Mouse (Mus musculus) gonadal fat pad, adult 2 months (tissue): ENCODE results near the gene Cisd3. TPM values are rescaled to one million over a fixed set of nuclear protein-coding genes. Genes with fewer than 3 reads are reported as not detected.

ENCODE experiments used
- DNase-seq: peaks from one replicate; pipeline ENCODE4 v3.0.0-alpha.2; 2012; ENCODE audit warnings: low read depth
- polyA plus RNA-seq: library from polyadenylated mRNA; depleted of rRNA; stranded (reverse); fragments of >200 nt; gene quantifications from 2 replicates; pipeline ENCODE4 v1.2.3, GENCODE M21; 2012

Gene Cisd3
- polyA plus RNA-seq, 1 experiment = 83.1 TPM

DNA sequence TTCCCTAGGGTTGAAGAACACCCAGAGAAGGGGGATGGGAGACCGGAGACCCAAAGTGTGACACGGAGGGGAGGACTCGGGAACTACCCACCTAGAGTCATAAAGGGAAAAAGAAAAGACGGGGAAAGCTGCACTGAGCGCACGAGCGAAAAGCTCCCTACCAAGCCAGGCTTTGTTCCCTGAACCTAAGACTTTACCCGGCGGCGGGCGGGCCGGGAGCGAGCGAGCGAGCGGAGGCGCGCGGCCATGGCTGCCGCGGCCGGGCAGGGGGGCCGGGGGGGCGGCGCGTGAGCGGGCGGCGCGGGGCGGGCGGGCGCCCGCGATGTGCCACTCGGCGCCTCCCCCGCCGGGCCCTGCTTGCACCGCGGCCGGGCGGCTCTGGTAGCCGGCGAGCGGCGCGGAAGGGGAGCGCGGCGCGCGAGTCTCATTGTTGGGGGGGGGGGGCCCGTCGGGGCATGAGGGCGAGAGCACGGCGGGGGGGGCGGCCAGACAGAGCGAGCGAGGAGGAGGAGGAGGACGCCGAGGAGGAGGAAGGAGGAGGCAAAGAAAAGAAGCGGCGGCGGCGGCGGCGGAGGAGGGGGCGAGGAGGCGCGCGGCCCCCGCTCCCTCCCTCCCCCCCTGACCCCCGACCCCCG is 22.6 kb upstream of the Cisd3 start, which contains the start of gene Mllt6:
TSS of gene Mllt6 (plus strand) at position 522 of the 635 bp plus-strand sequence.
- no peak for DNase-seq

DNA sequence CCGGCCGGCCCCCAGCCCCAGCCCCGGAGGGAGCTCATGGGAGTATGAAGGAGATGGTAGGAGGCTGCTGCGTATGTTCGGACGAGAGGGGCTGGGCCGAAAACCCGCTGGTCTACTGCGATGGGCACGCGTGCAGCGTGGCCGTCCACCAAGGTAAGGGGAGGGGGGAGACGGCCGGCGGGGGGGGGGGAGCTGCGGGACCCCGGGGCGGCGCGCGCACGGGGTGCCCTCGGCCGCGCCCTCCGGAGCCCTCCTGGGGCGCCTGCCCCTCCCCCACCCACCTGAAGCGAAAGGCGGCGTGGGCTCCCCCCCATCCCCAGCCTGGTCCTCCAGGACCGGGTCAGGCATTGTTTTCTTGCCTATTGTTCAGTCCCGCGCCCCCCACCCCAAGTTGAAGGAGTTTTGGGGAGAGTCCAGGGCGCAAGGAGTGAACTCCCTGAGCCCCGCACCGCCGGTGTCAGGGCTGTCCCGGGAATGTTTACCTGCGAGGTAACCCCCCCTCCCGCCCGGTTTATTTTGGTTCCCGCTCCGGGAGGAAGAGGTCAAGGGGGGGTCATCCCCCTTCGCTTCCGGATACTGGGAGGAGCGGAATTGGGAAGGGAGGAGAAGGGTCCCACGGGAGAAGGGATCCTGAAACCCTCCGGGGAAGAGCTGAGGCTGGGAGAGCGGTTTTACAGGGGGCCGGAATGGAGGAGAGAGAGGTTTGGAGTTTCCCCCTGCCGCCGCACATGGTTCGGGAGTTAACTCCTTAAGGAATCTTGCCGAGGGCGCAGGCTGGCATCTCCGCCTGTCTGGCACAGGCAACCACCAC is 21.9 kb upstream of the Cisd3 start:
- DNase-seq = no peak

DNA sequence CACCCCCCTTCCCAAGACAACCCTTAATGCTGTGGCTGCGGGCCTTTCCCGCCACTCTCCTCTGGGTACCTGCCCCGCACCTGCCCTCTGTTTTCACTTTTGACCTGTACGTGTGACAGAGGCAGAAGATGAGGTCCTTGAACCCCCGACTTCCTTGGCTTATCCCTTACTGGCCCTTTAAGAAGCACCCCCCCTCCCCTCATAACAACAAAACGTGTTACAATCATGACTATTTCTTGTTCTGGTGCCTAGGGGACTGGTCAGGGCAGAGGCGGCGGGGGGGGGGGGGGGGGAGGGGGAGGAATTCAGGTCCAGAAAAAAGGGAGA is 21.3 kb upstream of the Cisd3 start:
- DNase-seq = no peak

DNA sequence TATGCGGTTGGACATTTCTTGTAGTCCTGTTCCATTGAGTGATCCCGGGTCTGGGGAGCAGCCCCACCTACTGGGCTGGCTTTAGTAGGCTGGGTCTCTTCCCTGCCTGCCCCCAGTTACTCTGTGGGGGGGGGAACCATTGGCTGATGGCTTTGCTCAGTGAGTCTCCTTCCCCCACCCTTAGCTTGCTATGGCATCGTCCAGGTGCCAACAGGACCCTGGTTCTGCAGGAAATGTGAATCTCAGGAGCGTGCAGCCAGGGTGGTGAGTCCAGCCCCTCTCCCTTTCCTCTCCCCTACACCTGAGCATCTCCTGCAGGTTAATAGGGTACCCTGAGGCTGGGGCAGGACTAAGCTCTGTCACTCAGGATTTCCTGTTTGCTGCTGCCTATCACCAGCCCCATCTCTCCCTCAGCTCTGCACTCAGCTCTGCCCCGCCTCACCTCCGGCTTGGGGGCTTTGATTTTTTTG is 20.8 kb upstream of the Cisd3 start:
- DNase-seq = no peak

DNA sequence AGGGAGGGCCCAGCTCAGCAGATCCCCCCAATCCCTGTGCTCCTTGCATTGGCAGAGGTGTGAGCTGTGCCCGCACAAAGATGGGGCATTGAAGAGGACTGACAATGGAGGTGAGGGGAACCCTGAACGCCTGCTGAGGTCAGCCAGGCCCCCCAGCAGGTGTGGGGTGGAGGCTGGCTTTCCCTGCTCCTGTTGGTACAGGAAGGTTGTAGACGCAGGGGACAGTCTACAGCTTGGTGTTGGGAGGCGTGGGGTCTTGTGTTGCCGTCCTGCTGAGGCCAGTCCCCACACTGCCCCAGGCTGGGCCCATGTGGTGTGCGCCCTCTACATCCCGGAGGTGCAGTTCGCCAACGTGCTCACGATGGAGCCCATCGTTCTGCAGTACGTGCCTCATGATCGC is 20.2 kb upstream of the Cisd3 start:
- no peak for DNase-seq

DNA sequence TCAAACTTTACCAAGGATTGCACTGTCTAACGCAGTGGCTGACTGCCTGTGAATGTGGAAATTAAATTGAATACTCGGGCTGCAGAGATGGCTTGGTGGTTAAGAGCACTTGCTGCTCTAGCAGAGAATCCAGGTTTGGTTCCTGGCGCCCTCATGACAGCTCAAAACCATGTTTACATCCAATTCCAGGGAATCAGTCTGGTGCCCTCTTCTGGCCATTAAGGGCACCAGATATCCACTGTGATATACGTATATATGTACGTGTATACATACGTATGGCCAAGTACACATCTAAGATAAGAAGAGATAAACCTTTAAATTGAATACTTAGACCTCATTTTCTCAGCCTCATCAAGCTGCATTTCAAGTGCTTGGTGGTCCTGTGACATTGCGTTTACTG is 19.4 kb upstream of the Cisd3 start:
- no peak for DNase-seq

DNA sequence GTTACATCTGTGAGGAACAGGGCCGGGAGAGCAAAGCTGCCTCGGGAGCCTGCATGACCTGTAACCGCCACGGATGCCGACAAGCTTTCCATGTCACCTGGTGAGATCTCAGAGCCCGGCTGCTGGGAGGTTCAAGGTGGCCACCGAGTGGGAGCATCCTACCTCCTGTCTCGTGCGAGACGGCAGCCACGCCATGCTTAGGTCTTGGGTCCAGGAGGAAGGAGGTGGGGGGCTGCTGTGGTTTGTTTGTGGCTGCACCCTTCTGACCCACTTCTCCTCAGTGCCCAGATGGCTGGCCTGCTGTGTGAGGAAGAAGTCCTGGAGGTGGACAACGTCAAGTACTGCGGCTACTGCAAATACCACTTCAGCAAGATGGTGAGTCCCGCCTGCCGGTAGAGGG is 18.8 kb upstream of the Cisd3 start:
- DNase-seq = no peak

DNA sequence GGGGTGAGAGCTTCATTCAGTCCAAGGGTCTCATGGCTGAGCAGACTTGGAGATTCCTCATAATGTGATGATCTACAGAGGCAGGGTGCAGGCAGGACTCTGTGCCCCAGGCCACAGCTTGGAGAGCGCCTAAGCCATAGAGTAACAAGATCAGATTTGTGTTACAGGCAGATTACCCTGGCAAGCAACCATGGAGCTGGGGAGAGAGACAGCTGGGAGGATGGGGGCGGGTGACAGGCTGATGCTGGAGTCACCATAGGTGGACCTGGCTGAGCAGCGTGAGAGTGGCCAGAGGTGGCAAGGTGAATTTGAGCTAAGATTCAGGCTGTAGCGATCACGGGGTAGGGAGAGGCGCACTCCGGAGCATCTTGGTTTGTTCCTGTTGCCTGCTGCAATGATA is 17.5 kb upstream of the Cisd3 start:
- DNase-seq = no peak

DNA sequence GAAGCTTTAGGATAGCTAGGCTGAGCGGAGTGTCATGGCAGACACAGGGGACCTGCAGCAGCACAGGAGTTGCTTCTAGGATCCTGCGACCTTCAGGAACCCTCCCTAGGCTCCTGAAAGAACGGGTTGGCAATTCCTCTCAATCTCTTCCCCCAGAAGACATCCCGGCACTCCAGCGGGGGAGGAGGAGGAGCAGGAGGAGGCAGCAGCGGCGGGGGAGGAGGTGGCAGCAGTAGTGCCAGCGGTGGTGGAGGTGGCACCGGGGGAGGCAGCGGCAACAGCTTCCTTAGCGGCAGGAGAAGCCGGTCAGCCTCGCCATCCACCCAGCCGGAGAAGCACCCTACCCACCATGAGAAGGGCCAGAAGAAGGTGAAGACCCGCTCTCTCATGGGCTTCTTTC is 16.4 kb upstream of the Cisd3 start:
- no peak for DNase-seq

DNA sequence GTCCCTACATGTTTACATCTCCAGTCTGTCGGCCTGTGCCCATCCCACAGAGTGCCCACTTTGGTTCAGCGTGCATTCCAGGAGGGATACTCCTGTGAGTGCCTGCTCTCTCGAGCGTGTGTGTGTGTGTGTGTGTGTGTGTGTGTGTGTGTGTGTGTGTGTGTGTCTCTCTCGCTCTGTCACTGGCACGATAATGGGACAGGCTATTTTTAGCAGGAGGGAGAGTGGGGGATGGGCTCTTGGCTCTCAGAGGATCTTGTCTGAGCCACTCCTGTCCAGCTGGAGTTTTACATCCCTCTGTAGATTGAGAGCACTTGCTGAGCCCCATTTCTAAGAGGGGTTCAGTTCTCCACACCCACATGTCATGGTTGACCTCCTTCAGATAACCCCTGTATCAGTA is 15.8 kb upstream of the Cisd3 start:
- no peak for DNase-seq

DNA sequence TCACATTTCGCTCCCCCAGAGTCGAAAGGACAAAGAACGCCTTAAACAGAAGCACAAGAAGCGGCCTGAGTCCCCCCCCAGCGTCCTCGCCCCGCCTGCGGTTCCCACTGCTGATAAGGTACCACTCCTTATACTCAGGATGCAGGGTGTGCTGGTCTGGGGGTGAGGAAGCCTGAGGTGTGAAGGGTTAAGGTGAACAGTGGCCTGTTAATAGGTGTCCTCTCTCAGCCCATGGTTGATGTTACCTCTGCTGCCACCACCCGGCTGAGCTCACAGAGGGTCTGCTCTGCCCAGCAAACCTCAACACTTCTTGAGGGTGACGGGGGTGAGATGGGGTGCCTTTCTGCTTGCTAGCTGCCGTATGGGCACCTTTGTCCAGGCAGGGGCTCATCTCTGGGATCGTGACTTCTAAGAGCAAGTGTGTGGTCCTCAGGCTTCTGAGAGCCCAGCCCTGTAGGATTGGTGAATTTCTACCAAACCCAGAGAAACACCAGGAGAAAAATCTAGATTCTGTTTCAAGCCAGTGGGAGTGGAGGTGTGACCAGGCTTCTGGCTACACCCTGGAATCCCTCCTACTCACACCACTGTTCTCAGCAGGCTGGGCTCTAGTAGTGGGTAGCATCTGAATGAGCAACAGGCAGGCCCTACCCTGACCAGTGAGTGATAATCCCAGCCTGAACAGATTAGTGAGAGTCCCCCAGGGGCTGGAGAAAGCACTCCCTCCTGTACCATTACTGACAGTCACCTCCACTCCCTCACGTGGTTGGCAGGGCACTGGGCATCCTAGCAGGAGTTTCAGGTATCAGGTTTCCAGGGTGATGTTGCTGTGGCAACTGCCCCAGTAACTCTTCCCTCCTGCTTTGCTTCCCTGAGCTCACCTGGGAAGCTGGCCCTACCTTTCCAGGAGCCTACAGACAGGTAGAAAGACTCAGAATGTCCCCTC is 15.1 kb upstream of the Cisd3 start:
- no peak for DNase-seq

DNA sequence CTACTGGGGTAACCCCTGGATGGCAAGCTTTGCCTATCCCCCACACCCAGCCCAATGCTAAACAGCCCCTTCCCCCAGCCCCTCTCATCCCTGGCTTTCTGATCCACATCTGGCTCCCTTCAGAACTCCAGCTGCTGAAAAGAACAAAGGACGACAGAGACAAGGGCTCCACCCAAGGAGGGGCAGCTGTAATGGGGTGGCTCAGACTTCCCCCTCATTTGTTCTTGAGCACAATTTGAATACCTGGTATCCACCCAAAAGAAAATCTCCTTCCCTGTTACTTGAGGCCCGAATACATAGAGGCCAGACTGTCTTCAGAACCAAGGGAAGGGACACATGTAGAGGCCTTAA is 14.5 kb upstream of the Cisd3 start:
- DNase-seq = no peak

DNA sequence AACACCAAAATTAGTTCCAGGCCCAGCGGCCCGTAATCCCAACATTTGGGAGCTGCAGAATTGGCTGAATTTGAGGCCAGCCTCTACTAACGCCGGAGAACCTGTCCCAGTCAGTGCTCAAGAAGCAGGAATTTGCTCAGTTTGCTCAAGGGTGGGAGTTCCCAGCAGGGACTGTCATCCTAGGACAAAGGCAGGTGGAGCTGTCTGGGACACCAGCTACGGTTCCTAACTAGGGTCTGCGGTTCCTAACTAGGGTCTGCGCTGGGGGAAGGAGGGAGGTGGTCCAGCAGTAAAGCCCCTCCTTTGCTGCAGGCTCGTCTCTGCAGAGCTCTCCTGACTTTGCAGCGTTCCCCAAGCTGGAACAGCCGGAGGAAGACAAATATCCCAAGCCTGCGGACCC is 12.5 kb upstream of the Cisd3 start:
- DNase-seq = no peak

DNA sequence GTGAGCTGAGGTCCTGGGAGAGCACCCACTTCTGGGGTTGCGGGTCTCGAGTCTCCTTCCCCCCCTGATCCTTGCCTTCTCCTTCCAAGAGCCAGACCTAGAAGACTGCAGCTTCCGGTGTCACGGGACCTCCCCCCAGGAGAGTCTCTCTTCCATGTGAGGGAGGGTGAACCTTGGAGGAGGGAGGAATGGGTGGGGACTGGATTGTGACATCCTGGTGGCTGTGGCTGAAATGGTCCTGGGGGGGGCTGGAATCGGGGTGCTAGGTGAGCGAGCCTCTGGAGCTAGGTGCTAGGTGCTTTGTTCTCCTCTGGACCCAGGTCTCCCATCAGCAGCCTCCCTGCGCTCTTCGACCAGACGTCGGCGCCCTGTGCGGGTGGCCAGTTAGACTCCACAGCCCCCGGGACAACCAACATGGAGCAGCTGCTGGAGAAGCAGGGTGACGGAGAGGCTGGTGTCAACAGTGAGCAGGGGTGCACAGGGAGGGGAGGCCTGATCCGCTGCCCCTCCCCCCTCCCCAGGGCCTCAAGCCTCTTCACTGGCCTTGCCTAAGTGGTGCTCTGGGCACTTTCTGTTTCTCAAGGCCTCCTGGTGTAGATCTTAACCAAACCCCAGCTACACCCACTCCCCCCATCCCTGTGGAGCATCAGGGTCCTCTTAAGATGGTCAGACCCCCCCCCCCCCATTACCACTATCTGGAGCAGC is 9.4 kb upstream of the Cisd3 start:
- no peak for DNase-seq

DNA sequence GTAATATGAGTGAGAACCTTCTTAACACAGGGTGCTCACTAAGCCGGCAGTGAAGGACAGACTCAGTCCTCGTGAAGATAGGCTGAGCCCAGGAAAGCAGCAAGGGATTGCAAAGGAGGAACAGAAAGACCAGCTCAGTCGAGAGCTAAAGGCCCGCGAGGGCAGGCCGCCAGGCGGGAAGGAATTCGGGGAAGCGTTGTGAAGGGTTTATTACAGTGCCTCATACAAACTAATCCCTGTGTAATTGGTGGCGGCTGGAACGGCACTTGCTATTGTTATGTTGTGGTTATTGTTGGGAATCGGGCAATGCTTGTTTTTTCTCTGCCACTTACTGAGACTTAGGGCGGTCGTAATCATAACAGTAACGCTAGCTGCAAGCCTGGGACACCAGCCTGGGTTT is 8.2 kb upstream of the Cisd3 start:
- DNase-seq = no peak

DNA sequence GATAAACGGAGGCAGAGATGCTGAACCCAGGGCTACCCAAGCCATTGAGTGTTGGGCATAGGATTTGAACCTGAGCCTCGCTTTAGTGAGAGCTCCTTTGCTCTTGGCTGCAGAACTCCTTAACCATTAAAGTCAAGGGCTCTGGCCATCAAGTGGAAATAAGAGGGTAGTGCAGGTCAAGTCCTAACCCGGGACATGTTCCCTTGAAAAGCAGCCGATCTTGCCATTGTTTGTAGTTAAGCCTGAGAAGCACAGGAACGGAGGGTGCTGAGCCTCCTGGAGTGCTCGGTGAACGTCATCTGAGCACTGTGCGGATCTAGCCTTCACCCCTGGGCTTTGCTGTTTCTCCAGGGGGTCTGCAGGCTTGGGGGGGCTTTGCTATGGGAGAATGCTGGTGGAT is 7.8 kb upstream of the Cisd3 start:
- DNase-seq = no peak

DNA sequence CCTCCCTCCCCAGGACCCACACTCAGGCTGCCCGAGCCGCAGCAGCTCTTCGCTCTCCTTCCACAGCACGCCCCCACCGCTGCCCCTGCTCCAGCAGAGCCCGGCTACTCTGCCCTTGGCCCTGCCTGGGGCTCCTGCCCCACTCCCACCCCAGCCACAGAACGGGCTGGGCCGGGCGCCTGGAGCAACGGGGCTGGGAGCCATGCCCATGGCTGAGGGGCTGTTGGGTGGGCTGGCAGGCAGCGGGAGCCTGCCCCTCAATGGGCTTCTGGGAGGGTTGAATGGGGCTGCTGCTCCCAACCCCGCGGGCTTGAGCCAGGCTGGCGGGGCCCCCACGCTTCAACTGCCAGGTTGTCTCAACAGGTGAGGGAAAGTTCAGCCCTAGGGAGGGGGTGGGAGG is 7.3 kb upstream of the Cisd3 start:
- no peak for DNase-seq

DNA sequence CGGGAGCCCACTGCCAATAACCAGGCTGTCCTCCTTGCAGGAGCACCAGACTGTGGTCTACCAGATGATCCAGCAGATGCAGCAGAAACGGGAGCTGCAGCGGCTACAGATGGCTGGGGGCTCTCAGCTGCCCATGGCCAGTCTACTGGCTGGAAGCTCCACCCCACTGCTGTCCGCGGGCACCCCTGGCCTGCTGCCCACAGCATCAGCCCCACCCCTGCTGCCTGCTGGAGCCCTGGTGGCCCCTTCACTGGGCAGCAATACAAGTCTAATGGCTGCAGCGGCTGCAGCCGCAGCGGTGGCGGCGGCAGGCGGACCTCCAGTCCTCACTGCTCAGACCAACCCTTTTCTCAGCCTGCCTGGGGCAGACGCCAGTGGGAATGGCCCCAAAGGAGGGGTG is 5.2 kb upstream of the Cisd3 start:
- no peak for DNase-seq

DNA sequence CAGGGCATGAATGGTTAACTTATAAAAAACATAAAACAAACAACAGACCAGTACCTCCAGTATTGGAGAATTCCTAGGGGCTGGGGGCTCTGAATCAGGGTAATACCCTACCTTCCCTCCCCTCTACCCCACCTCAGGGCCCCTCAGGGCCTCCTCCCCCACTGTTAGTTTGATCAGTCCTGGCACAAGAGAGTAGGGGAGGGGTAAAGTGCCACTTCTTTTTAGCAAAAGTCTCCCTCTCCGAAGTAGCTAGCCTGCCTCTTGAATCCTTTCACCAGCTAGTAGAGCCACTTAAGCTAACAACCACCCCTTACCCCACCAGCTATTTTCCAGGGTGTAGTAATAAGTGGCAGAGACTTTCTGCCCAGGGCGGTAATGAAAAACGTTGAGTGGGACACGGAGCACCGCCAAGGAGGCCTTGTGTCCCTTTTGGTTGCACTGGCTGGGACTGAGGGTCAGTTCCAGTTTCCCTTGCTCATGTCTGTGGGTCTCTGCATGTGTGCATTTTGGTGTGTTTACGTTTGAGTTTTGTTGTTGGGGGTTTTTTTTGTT is 3.0 kb upstream of the Cisd3 start:
- no peak for DNase-seq

DNA sequence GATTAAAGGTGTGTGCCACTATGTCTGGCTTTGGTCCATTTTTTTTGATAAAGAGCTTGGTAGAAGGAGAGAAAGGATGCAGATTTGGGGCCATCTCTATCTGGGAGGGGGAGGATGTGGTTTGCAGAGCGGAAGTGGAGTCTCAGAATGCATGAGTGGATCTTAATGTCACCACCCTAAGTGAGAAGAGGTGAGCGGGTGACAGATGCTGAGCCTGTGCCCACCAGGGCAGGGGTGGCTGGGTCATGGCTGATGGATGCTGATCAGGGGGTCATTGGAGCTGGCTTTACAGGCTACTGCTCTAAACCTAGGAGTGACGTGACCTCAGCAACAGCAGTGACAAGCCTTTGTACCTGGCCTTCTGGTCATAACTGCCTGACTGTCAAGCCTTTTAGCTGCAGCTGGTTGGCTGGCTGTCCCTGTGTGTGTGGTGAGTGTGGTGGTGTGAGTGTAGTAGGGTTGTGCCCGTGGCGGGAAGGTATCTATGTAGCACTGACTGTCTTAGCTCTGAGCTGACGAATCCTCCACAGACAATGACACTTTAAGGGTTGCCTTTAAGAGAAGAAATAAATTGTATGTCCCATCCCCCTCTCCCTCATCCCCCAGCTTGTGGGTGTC is 1.5 kb upstream of the Cisd3 start:
- no peak for DNase-seq

DNA sequence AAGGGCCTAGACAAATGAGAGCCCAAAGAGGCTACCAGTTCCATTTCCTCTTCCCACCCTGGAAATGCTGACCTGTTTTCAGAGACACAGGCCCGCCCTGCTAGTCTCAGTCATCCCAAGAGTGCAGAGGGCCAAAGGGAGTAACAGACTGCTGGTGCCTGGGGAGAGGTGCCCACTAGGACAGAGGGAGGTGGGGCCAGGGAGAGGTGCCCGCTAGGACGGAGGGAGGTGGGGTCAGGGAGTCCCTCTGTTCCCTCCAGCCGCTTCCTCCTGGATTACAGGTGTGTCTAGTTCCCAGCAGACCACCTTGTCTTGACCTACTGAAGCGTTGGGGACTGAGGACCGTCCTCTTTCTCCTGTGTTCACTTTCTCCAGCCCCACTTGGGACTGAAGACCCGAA is 860 bp upstream of the Cisd3 start:
- DNase-seq = no peak
